Mouse (Mus musculus) liver, embryonic 12.5 days (tissue): Measurements from ENCODE around the gene Steap3. TPM values are rescaled to one million over a fixed set of nuclear protein-coding genes. Genes with fewer than 3 reads are reported as not detected.

Experiments used
- ATAC-seq: fragments of 200-750 bp; cut with Nextera tagmentation; 2 replicates; pipeline ENCODE4 v1.8.0; 2017; ENCODE audit warnings: moderate number of reproducible peaks, mild to moderate bottlenecking, moderate library complexity
- H3K27ac ChIP-seq: fragments of 300-500 bp; sonication (generic); 2 replicates; pipeline ENCODE4 v1.5.1; 2016; ENCODE audit warnings: mild to moderate bottlenecking
- H3K27me3 ChIP-seq: fragments of 300-500 bp; sonication (generic); replicated peaks from 2 replicates; pipeline ENCODE4 v1.6.1; 2016; ENCODE audit warnings: mild to moderate bottlenecking, moderate library complexity
- H3K36me3 ChIP-seq: fragments of 300-500 bp; sonication (generic); 2 replicates; pipeline ENCODE4 v1.6.1; 2016; ENCODE audit warnings: mild to moderate bottlenecking, moderate library complexity
- H3K4me1 ChIP-seq: fragments of 300-500 bp; sonication (generic); 2 replicates; pipeline ENCODE4 v1.6.1; 2016
- H3K4me2 ChIP-seq: fragments of 300-500 bp; sonication (generic); 2 replicates; pipeline ENCODE4 v1.6.1; 2016; ENCODE audit warnings: mild to moderate bottlenecking, moderate library complexity
- H3K4me3 ChIP-seq: fragments of 300-500 bp; sonication (generic); 2 replicates; pipeline ENCODE4 v1.5.1; 2016; ENCODE audit warnings: mild to moderate bottlenecking, moderate library complexity
- H3K9ac ChIP-seq: fragments of 300-500 bp; sonication (generic); 2 replicates; pipeline ENCODE4 v1.6.1; 2016; ENCODE audit warnings: mild to moderate bottlenecking, moderate library complexity
- H3K9me3 ChIP-seq: fragments of 300-500 bp; sonication (generic); replicated peaks from 2 replicates; pipeline ENCODE4 v1.6.1; 2016; ENCODE audit warnings: mild to moderate bottlenecking, moderate library complexity
- WGBS: fragments of 180-500 bp; shearing (Covaris S2); methylation state at CpG from one replicate; pipeline ENCODE4 v1.1.7; 2016; ENCODE audit not compliant: insufficient replicate concordance; 5-methylcytosine and 5-hydroxymethylcytosine counted together
- polyA plus RNA-seq: library from polyadenylated mRNA; unstranded; fragments of >200 nt; fragmentation: Nextera tagmentation; extraction: Ambion mirVana; gene quantifications from 2 replicates; pipeline ENCODE4 v1.2.1, GENCODE M21; 2016

Steap3 gene
- polyA plus RNA-seq, 1 experiment from 2014 or later: 56.3 TPM

GRCm38 (mm10) chr1:120267631-120268030 lies 4.9 kb downstream of the Steap3 start:
- Histone ChIP-seq H3K4me3 (peak overlapping the region; percentile 67), H3K9ac (peak overlapping the region; percentile 89), H3K27me3 (no peaks in the 10 kb centered on the region), H3K4me1 (peaks cover 94% of the 10 kb centered on the region), H3K36me3 (peaks cover 15% of the 10 kb centered on the region), H3K27ac (peak overlapping the region; percentile 93), H3K9me3 (no peaks in the 10 kb centered on the region), H3K4me2 (peak overlapping the region; percentile 93)
- 16% methylated on average over 3 of the region's 3 CpGs for WGBS
- peak; percentile 42 for ATAC-seq

GRCm38 (mm10) chr1:120266460-120266859 lies 6.0 kb downstream of the Steap3 start:
- Histone ChIP-seq H3K27me3 (no peaks in the 10 kb centered on the region), H3K4me3 (0 out of 2 replicates have a peak overlapping the region, but pooled peaks have one; percentile 81), H3K4me2 (peak overlapping the region; percentile 93), H3K4me1 (peaks cover 94% of the 10 kb centered on the region), H3K9ac (peak overlapping the region; percentile 89), H3K27ac (peak overlapping the region; percentile 93), H3K9me3 (no peaks in the 10 kb centered on the region), H3K36me3 (peaks cover 27% of the 10 kb centered on the region)
- ATAC-seq: no peak
- WGBS: 74% methylated on average over 4 of the region's 4 CpGs

GRCm38 (mm10) chr1:120264861-120265686 lies 7.4 kb downstream of the Steap3 start:
- WGBS: 2% methylated on average over 40 of the region's 40 CpGs
- peak overlapping the region; percentile 81 for H3K4me3 ChIP-seq
- H3K9me3 ChIP-seq: no peaks in the 10 kb centered on the region
- H3K4me1 ChIP-seq: peaks cover 94% of the 10 kb centered on the region
- H3K27ac ChIP-seq: peak overlapping the region; percentile 93
- H3K27me3 ChIP-seq: no peaks in the 10 kb centered on the region
- ATAC-seq: peak; percentile 94
- peaks cover 33% of the 10 kb centered on the region for H3K36me3 ChIP-seq
- peak overlapping the region; percentile 93 for H3K4me2 ChIP-seq
- peak overlapping the region; percentile 89 for H3K9ac ChIP-seq

GRCm38 (mm10) chr1:120263226-120263625 lies 9.3 kb downstream of the Steap3 start:
- 77% methylated on average over 4 of the region's 4 CpGs for WGBS
- H3K27ac ChIP-seq: peak overlapping the region; percentile 93; the same call in 1 of the 2 replicates

GRCm38 (mm10) chr1:120261166-120261565 lies 11.3 kb downstream of the Steap3 start:
- no peaks in the 10 kb centered on the region for H3K9me3 ChIP-seq
- H3K4me3 ChIP-seq: no peak overlapping the region
- H3K36me3 ChIP-seq: peaks cover 43% of the 10 kb centered on the region
- 90% methylated on average over 5 of the region's 5 CpGs for WGBS
- H3K4me2 ChIP-seq: peak overlapping the region; percentile 93
- ATAC-seq: no peak
- H3K27ac ChIP-seq: peak overlapping the region; percentile 93
- peaks cover 93% of the 10 kb centered on the region for H3K4me1 ChIP-seq
- H3K27me3 ChIP-seq: no peaks in the 10 kb centered on the region
- peak overlapping the region; percentile 59 for H3K9ac ChIP-seq

More at GRCm38 (mm10) chr1:120263226-120263625, 9.3 kb downstream of the Steap3 start:
- no peaks in the 10 kb centered on the region for H3K27me3 ChIP-seq
- H3K9me3 ChIP-seq: no peaks in the 10 kb centered on the region
- peaks cover 94% of the 10 kb centered on the region for H3K4me1 ChIP-seq
- peak overlapping the region; percentile 81 for H3K4me3 ChIP-seq
- peaks cover 33% of the 10 kb centered on the region for H3K36me3 ChIP-seq
- peak overlapping the region; percentile 93 for H3K4me2 ChIP-seq
- no peak for ATAC-seq
- H3K9ac ChIP-seq: peak overlapping the region; percentile 89

- peak overlapping the region; percentile 93 for H3K27ac ChIP-seq
- WGBS: 14% methylated on average over 7 of the region's 7 CpGs
- H3K4me1 ChIP-seq: peaks cover 95% of the 10 kb centered on the region
- peak overlapping the region; percentile 37 for H3K4me3 ChIP-seq
- ATAC-seq: peak; percentile 95
- peak overlapping the region; percentile 72 for H3K9ac ChIP-seq
- H3K9me3 ChIP-seq: no peaks in the 10 kb centered on the region
- peak overlapping the region; percentile 93 for H3K4me2 ChIP-seq
- peaks cover 61% of the 10 kb centered on the region for H3K36me3 ChIP-seq
- no peaks in the 10 kb centered on the region for H3K27me3 ChIP-seq
These were observed 13.3 kb downstream of the Steap3 start for GRCm38 (mm10) chr1:120259249-120259648.

- H3K9ac ChIP-seq: peak overlapping the region; percentile 72
- H3K36me3 ChIP-seq: peaks cover 65% of the 10 kb centered on the region
- peak overlapping the region; percentile 93 for H3K27ac ChIP-seq
- H3K27me3 ChIP-seq: no peaks in the 10 kb centered on the region
- H3K4me1 ChIP-seq: peaks cover 94% of the 10 kb centered on the region
- no peaks in the 10 kb centered on the region for H3K9me3 ChIP-seq
- 14% methylated on average over 9 of the region's 9 CpGs for WGBS
- H3K4me2 ChIP-seq: peak overlapping the region; percentile 93
- H3K4me3 ChIP-seq: peak overlapping the region; percentile 37
- peak; percentile 33 for ATAC-seq
These were observed 13.8 kb downstream of the Steap3 start for GRCm38 (mm10) chr1:120258744-120259143.

GRCm38 (mm10) chr1:120258245-120258644 lies 14.3 kb downstream of the Steap3 start:
- peak overlapping the region; percentile 72 for H3K9ac ChIP-seq
- H3K4me1 ChIP-seq: peaks cover 93% of the 10 kb centered on the region
- ATAC-seq: no peak
- H3K4me3 ChIP-seq: peak overlapping the region; percentile 37
- peak overlapping the region; percentile 93 for H3K27ac ChIP-seq
- H3K9me3 ChIP-seq: no peaks in the 10 kb centered on the region
- WGBS: 66% methylated on average over 8 of the region's 8 CpGs
- no peaks in the 10 kb centered on the region for H3K27me3 ChIP-seq
- peaks cover 65% of the 10 kb centered on the region for H3K36me3 ChIP-seq
- H3K4me2 ChIP-seq: peak overlapping the region; percentile 93

GRCm38 (mm10) chr1:120253751-120254150 lies 18.8 kb downstream of the Steap3 start:
- 88% methylated on average over 6 of the region's 6 CpGs for WGBS
- H3K4me1 ChIP-seq: peaks cover 78% of the 10 kb centered on the region
- H3K4me3 ChIP-seq: no peak overlapping the region
- H3K4me2 ChIP-seq: no peak overlapping the region
- ATAC-seq: no peak
- H3K27me3 ChIP-seq: no peaks in the 10 kb centered on the region
- H3K27ac ChIP-seq: no peak overlapping the region
- H3K9ac ChIP-seq: no peak overlapping the region
- H3K9me3 ChIP-seq: no peaks in the 10 kb centered on the region
- peaks cover 65% of the 10 kb centered on the region for H3K36me3 ChIP-seq

- H3K4me1 ChIP-seq: peaks cover 74% of the 10 kb centered on the region
- 81% methylated on average over 7 of the region's 7 CpGs for WGBS
- H3K36me3 ChIP-seq: peaks cover 75% of the 10 kb centered on the region
These were observed 19.9 kb downstream of the Steap3 start for GRCm38 (mm10) chr1:120252519-120253160.

GRCm38 (mm10) chr1:120251193-120251592 lies 21.3 kb downstream of the Steap3 start:
- H3K36me3 ChIP-seq: peaks cover 76% of the 10 kb centered on the region
- peak overlapping the region; percentile 32 for H3K27ac ChIP-seq

More at GRCm38 (mm10) chr1:120252519-120253160, 19.9 kb downstream of the Steap3 start:
- Histone ChIP-seq H3K4me2 (no peak overlapping the region), H3K9ac (no peak overlapping the region), H3K27me3 (no peaks in the 10 kb centered on the region), H3K27ac (no peak overlapping the region), H3K9me3 (no peaks in the 10 kb centered on the region), H3K4me3 (no peak overlapping the region)
- ATAC-seq: no peak

GRCm38 (mm10) chr1:120250586-120250985 lies 21.9 kb downstream of the Steap3 start:
- Histone ChIP-seq H3K27me3 (no peaks in the 10 kb centered on the region), H3K9ac (no peak overlapping the region), H3K4me2 (no peak overlapping the region), H3K36me3 (peaks cover 76% of the 10 kb centered on the region), H3K27ac (peak overlapping the region; percentile 32; the same call in 1 of the 2 replicates), H3K9me3 (no peaks in the 10 kb centered on the region), H3K4me3 (no peak overlapping the region), H3K4me1 (peaks cover 79% of the 10 kb centered on the region)
- WGBS: 54% methylated on average over 3 of the region's 3 CpGs
- peak; percentile 66 for ATAC-seq

More at GRCm38 (mm10) chr1:120251193-120251592, 21.3 kb downstream of the Steap3 start:
- 86% methylated on average over 1 of the region's 1 CpGs for WGBS
- Histone ChIP-seq H3K4me1 (peaks cover 75% of the 10 kb centered on the region), H3K9me3 (no peaks in the 10 kb centered on the region), H3K4me2 (no peak overlapping the region; the same call in 1 of the 2 replicates), H3K9ac (no peak overlapping the region), H3K4me3 (no peak overlapping the region), H3K27me3 (no peaks in the 10 kb centered on the region)
- no peak; the same call in 1 of the 2 replicates for ATAC-seq
